Mouse (Mus musculus) testis, adult 2 months (tissue): ENCODE results near the gene AL607142.1. TPM values are rescaled to one million over a fixed set of nuclear protein-coding genes. Genes with fewer than 3 reads are reported as not detected.

ENCODE experiments used
- H3K27ac ChIP-seq: fragments of 200-500 bp; 2 replicates; pipeline ENCODE4 v1.5.1; 2012; ENCODE audit warnings: low read depth, low read length; ENCODE audit not compliant: control insufficient read depth, insufficient read depth
- H3K27me3 ChIP-seq: fragments of 200-500 bp; 2 replicates; pipeline ENCODE4 v1.6.1; 2012; ENCODE audit warnings: mild to moderate bottlenecking, low read length, moderate library complexity; ENCODE audit not compliant: control insufficient read depth, insufficient read depth
- H3K36me3 ChIP-seq: fragments of 200-500 bp; 2 replicates; pipeline ENCODE4 v1.6.1; 2012; ENCODE audit warnings: mild to moderate bottlenecking, low read length; ENCODE audit not compliant: control insufficient read depth, insufficient read depth
- H3K4me1 ChIP-seq: fragments of 200-500 bp; 2 replicates; pipeline ENCODE4 v1.6.1; 2012; ENCODE audit warnings: low read length; ENCODE audit not compliant: control insufficient read depth, insufficient read depth
- H3K4me3 ChIP-seq: fragments of 200-500 bp; 2 replicates; pipeline ENCODE4 v1.5.1; 2012; ENCODE audit warnings: low read depth, mild to moderate bottlenecking, low read length, moderate library complexity, mixed read lengths; ENCODE audit not compliant: control insufficient read depth
- CTCF ChIP-seq: fragments of 200-500 bp; IDR thresholded peaks from 2 replicates; pipeline ENCODE4 v1.5.1; 2012; ENCODE audit warnings: low read depth, mild to moderate bottlenecking, inconsistent platforms, low read length, moderate library complexity; ENCODE audit not compliant: control insufficient read depth, insufficient read depth, insufficient replicate concordance
- POLR2A ChIP-seq: fragments of 200-500 bp; IDR thresholded peaks from 2 replicates; pipeline ENCODE4 v1.6.1; 2012; ENCODE audit warnings: low read depth, mild to moderate bottlenecking, inconsistent platforms, low read length, moderate library complexity; ENCODE audit not compliant: control insufficient read depth
- polyA plus RNA-seq: library from polyadenylated mRNA; depleted of rRNA; stranded (reverse); fragments of >200 nt; gene quantifications from 2 replicates; pipeline ENCODE4 v1.2.3, GENCODE M21; 2012

The AL607142.1 gene
- polyA plus RNA-seq, 1 experiment: not detected

GRCm38 (mm10) chr4:120082527-120082926 is 17.7 kb downstream of the AL607142.1 start:
- Histone ChIP-seq H3K27me3 (no peaks in the 10 kb centered on the region), H3K36me3 (no peaks in the 10 kb centered on the region), H3K4me1 (no peaks in the 10 kb centered on the region), H3K4me3 (no peak overlapping the region), H3K27ac (no peak overlapping the region)
- TF ChIP-seq POLR2A (no peak), CTCF (no peak)

GRCm38 (mm10) chr4:120083700-120084099 is 18.9 kb downstream of the AL607142.1 start:
- Histone ChIP-seq H3K27me3 (no peaks in the 10 kb centered on the region), H3K36me3 (no peaks in the 10 kb centered on the region), H3K4me1 (no peaks in the 10 kb centered on the region), H3K27ac (no peak overlapping the region), H3K4me3 (no peak overlapping the region)
- TF ChIP-seq POLR2A: no peak
- TF ChIP-seq CTCF: no peak

- Histone ChIP-seq H3K36me3 (no peaks in the 10 kb centered on the region), H3K27ac (no peak overlapping the region), H3K4me3 (no peak overlapping the region), H3K4me1 (no peaks in the 10 kb centered on the region), H3K27me3 (no peaks in the 10 kb centered on the region)
- no peak for TF ChIP-seq CTCF
- TF ChIP-seq POLR2A: no peak
These were observed 24.7 kb downstream of the AL607142.1 start for GRCm38 (mm10) chr4:120089536-120089935.

- Histone ChIP-seq H3K27me3 (no peaks in the 10 kb centered on the region), H3K4me1 (no peaks in the 10 kb centered on the region), H3K36me3 (no peaks in the 10 kb centered on the region), H3K4me3 (no peak overlapping the region), H3K27ac (no peak overlapping the region)
- TF ChIP-seq CTCF (no peak), POLR2A (no peak)
These were observed 27.4 kb downstream of the AL607142.1 start for GRCm38 (mm10) chr4:120091997-120092783.

DNA sequence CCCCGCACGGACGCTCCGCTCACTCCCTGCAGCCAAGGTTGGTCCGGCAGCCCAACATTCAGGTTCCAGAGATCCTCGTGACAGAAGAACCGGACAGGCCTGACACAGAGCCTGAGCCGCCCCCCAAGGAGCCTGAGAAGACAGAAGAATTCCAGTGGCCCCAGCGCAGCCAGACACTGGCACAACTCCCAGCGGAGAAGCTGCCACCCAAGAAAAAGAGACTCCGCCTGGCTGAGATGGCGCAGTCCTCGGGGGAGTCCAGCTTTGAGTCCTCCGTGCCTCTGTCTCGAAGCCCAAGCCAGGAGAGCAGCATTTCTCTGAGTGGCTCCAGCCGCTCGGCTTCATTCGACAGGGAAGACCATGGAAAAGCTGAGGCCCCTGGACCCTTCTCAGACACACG is 32.1 kb downstream of the AL607142.1 start:
- no peaks in the 10 kb centered on the region for H3K36me3 ChIP-seq
- no peak overlapping the region for H3K4me3 ChIP-seq

DNA sequence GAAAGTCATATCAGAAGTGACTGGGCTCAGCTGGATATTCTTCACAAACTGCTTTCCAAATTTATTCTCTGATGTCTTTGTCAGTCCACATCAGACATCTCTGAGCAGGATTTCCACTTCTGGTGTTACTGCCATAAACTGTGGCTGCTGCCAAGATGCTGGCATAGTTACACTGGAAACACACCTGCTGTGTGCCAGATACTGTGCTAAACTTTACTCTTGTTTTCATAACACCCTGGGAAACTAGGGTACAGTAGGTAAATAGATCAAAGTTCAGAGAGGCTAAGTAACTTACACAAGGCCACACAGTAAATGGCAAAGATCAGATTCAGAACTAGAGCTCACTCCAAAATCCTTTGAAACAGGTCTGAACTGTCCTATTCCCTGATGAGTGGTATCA is 36.4 kb downstream of the AL607142.1 start:
- no peak overlapping the region for H3K27ac ChIP-seq
- no peak for TF ChIP-seq POLR2A
- no peak for TF ChIP-seq CTCF
- no peaks in the 10 kb centered on the region for H3K27me3 ChIP-seq
- no peaks in the 10 kb centered on the region for H3K36me3 ChIP-seq
- H3K4me3 ChIP-seq: no peak overlapping the region
- H3K4me1 ChIP-seq: no peaks in the 10 kb centered on the region

More for the DNA sequence above, 32.1 kb downstream of the AL607142.1 start:
- H3K27me3 ChIP-seq: no peaks in the 10 kb centered on the region
- H3K4me1 ChIP-seq: no peaks in the 10 kb centered on the region
- no peak overlapping the region for H3K27ac ChIP-seq
- no peak for TF ChIP-seq CTCF
- no peak for TF ChIP-seq POLR2A

DNA sequence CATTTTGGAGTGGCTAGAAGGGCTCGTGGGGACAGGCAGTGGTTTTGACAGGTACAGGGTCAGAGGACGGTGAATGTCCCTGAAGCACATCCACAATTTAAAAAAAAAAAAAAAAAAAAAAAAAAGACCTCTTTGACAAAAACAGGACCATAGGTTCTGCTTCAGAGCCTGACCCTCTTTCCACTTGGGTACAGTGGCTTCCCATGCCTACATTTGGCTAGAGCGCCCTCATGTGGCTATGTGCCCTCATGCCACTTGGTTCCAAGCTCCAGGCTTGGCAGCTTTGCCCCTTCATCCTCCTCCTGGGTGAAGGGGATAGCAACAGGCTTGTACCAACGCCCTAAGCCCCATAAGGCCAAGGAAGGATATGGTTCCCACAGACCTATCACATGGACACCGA is 39.8 kb downstream of the AL607142.1 start:
- Histone ChIP-seq H3K4me1 (no peaks in the 10 kb centered on the region), H3K27ac (no peak overlapping the region), H3K4me3 (no peak overlapping the region), H3K27me3 (no peaks in the 10 kb centered on the region), H3K36me3 (no peaks in the 10 kb centered on the region)
- TF ChIP-seq POLR2A (no peak), CTCF (peak; percentile 79; the same call in 1 of the 2 replicates)
